Mouse (Mus musculus) liver, embryonic 14.5 days (tissue): ENCODE results near the gene Lrrc4b. TPM values are rescaled to one million over a fixed set of nuclear protein-coding genes. Genes with fewer than 3 reads are reported as not detected.

Experiments
- ATAC-seq: fragments of 200-750 bp; cut with Nextera tagmentation; 2 replicates; pipeline ENCODE4 v1.8.0; 2017; ENCODE audit warnings: moderate number of reproducible peaks, mild to moderate bottlenecking, moderate library complexity; ENCODE audit not compliant: insufficient read depth
- DNase-seq, 3 experiments: peaks; one replicate each; pipeline ENCODE4 v3.0.0-alpha.2; 2012 to 2013; ENCODE audit warnings: low read depth in 3 of 3, low spot score in 3 of 3
- H3K27ac ChIP-seq: fragments of 300-500 bp; sonication (generic); 2 replicates; pipeline ENCODE4 v1.5.1; 2014; ENCODE audit warnings: moderate library complexity, mild to moderate bottlenecking, control low read depth, inconsistent platforms
- H3K27me3 ChIP-seq: fragments of 300-500 bp; sonication (generic); 2 replicates; pipeline ENCODE4 v1.6.1; 2014; ENCODE audit warnings: mild to moderate bottlenecking, low read length, moderate library complexity; ENCODE audit not compliant: control insufficient read depth, insufficient read depth
- H3K36me3 ChIP-seq: fragments of 300-500 bp; sonication (generic); replicated peaks from 2 replicates; pipeline ENCODE4 v1.6.1; 2014; ENCODE audit warnings: low read depth; ENCODE audit not compliant: control insufficient read depth, insufficient read depth
- H3K4me1 ChIP-seq, 2 experiments: fragments of 200-500 bp in 1 of 2; fragments of 300-500 bp in 1 of 2; sonication (generic) in 1 of 2; replicated peaks; 2 replicates each; pipeline ENCODE4 v1.6.1; 2012 to 2014; ENCODE audit warnings: antibody characterized with exemption in 1 of 2, inconsistent platforms in 1 of 2, low read length in 1 of 2; ENCODE audit not compliant: control insufficient read depth in 2 of 2, insufficient read depth in 2 of 2
- H3K4me2 ChIP-seq: fragments of 300-500 bp; sonication (generic); 2 replicates; pipeline ENCODE4 v1.6.1; 2014; ENCODE audit warnings: low read depth, mild to moderate bottlenecking, control low read depth, moderate library complexity
- H3K4me3 ChIP-seq, 2 experiments: fragments of 200-500 bp in 1 of 2; fragments of 300-500 bp in 1 of 2; sonication (generic) in 1 of 2; 2 replicates each; pipeline ENCODE4 v1.5.1; 2012 to 2014; ENCODE audit warnings: low read depth in 2 of 2, low read length in 2 of 2, mild to moderate bottlenecking in 2 of 2, control low read depth in 1 of 2, inconsistent platforms in 1 of 2, moderate library complexity in 1 of 2; ENCODE audit not compliant: insufficient read depth in 1 of 2
- H3K9ac ChIP-seq: fragments of 300-500 bp; sonication (generic); replicated peaks from 2 replicates; pipeline ENCODE4 v1.6.1; 2014; ENCODE audit warnings: mild to moderate bottlenecking, control low read depth, moderate library complexity
- H3K9me3 ChIP-seq: fragments of 300-500 bp; sonication (generic); 2 replicates; pipeline ENCODE4 v1.6.1; 2016; ENCODE audit warnings: low read length, mixed read lengths; ENCODE audit not compliant: control insufficient read depth
- CTCF ChIP-seq: IDR thresholded peaks from 2 replicates; pipeline ENCODE4 v1.5.1; 2016; ENCODE audit warnings: antibody characterized with exemption, low read depth, control low read depth
- EP300 ChIP-seq: IDR thresholded peaks from 2 replicates; pipeline ENCODE4 v1.6.1; 2016; ENCODE audit warnings: antibody characterized with exemption, low read depth
- WGBS: fragments of 180-500 bp; shearing (Covaris S2); extraction: QIAGEN DNeasy Blood & Tissue Kit; methylation state at CpG from one replicate; pipeline ENCODE4 v1.1.7; 2014; ENCODE audit not compliant: insufficient replicate concordance; 5-methylcytosine and 5-hydroxymethylcytosine counted together
- polyA plus RNA-seq, 2 experiments: library from polyadenylated mRNA; depleted of rRNA in 1 of 2; stranded (reverse) in 1 of 2; unstranded in 1 of 2; fragments of >200 nt; fragmentation: Nextera tagmentation in 1 of 2; extraction: Ambion mirVana in 1 of 2; gene quantifications; 2 replicates each; pipeline versions ENCODE4 v1.2.1 to v1.2.3; 2012 to 2014

Gene Lrrc4b
- polyA plus RNA-seq, 2 experiments, result 0.02 TPM; not detected in 1

GRCm38 (mm10) chr7:44435796-44436195 is 7.0 kb downstream of the Lrrc4b start:
- Histone ChIP-seq H3K4me1 (peaks cover 8 to 14% of the 10 kb centered on the region in 2 experiments), H3K4me3 (no peak overlapping the region), H3K27ac (no peak overlapping the region), H3K36me3 (no peaks in the 10 kb centered on the region), H3K9me3 (no peaks in the 10 kb centered on the region), H3K4me2 (no peak overlapping the region), H3K9ac (no peak overlapping the region), H3K27me3 (peaks cover 32% of the 10 kb centered on the region)
- no peak for TF ChIP-seq EP300
- no peak for TF ChIP-seq CTCF
- whole genome bisulfite sequencing, result 49% methylated on average over 5 of the region's 5 CpGs
- no peak for ATAC-seq
- DNase-seq, result no peak

DNA sequence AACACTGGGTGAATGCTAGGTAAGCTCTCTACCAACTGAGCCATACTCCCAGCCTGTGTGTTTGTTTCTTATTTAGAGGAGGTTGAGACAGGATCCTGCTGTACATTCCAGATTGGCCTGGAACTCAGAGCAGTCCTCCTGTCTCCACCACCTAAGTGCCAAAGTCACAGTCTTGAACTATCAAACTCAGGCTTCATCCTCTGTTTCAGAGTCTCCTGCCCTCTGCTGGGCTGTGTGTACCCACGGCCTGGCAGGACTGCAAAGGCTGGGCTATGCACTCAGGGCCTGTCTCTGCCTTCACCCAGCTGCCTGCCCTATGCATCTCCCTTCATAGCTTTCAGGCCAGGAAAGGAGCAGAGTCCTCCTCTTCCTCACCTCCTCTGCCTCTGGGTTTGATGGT is 7.4 kb downstream of the Lrrc4b start:
- no peak for ATAC-seq
- no peak for DNase-seq
- Histone ChIP-seq H3K9ac (no peak overlapping the region), H3K27me3 (peaks cover 32% of the 10 kb centered on the region), H3K9me3 (no peaks in the 10 kb centered on the region), H3K4me2 (no peak overlapping the region), H3K4me3 (no peak overlapping the region), H3K36me3 (no peaks in the 10 kb centered on the region), H3K4me1 (peaks cover 8 to 14% of the 10 kb centered on the region in 2 experiments), H3K27ac (no peak overlapping the region)
- 5% methylated on average over 1 of the region's 1 CpGs for WGBS
- TF ChIP-seq CTCF (peak; percentile 52), EP300 (no peak)

GRCm38 (mm10) chr7:44437188-44437587 is 8.4 kb downstream of the Lrrc4b start:
- Histone ChIP-seq H3K4me3 (no peak overlapping the region), H3K36me3 (no peaks in the 10 kb centered on the region), H3K27me3 (peaks cover 32% of the 10 kb centered on the region), H3K9me3 (no peaks in the 10 kb centered on the region), H3K4me2 (no peak overlapping the region), H3K9ac (no peak overlapping the region), H3K27ac (no peak overlapping the region), H3K4me1 (peaks cover 8 to 14% of the 10 kb centered on the region in 2 experiments)
- TF ChIP-seq EP300 (no peak), CTCF (no peak)
- DNase-seq (no peak), ATAC-seq (no peak)
- 22% methylated on average over 1 of the region's 1 CpGs for WGBS

DNA sequence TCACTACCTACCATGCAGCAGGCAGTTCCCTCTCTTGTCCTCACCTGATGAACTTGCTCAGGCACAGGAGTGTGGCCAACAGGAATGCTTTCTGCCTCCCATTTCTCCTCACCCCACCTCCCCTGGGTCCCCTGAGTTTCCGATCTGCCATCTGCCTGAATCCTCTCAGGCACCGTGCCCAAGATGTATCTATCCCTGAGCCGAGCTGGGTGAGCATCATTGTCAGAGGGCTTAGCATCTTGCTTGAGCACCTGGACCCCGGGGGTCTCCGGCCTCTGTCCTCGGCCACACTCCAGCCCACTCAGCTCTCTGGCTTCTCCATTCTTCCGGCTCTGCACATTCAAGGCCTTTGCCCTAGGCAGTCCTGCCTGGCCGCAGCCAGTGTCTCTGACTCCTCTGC is 9.1 kb downstream of the Lrrc4b start:
- peaks cover 36% of the 10 kb centered on the region for H3K27me3 ChIP-seq
- DNase-seq (no peak), ATAC-seq (no peak)
- H3K27ac ChIP-seq, result no peak overlapping the region
- H3K4me1 ChIP-seq, result peaks cover 8 to 14% of the 10 kb centered on the region in 2 experiments
- H3K4me2 ChIP-seq, result no peak overlapping the region
- 55% methylated on average over 8 of the region's 8 CpGs for WGBS
- no peak overlapping the region for H3K9ac ChIP-seq
- TF ChIP-seq CTCF (no peak), EP300 (no peak)
- no peaks in the 10 kb centered on the region for H3K9me3 ChIP-seq
- no peak overlapping the region for H3K4me3 ChIP-seq
- no peaks in the 10 kb centered on the region for H3K36me3 ChIP-seq

DNA sequence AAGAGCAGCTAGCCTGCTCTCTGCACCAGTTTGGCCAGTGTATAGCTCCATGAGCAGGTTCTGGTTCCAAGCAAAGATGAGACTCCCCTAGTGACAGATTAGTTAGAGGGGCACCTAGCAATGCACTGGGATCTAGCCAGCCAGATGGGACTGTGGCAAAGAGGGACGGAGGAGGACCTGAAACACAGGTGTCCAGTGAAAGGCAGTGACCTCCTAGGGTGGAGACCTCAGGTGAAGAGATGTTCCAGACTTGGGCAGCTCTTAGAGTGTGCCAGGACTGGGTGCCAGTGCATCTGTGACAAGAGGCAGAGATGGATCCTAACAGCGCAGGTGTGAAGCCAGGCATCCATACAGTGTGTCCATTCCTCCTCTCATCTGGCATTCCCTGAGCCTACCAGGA is 10.9 kb downstream of the Lrrc4b start:
- Histone ChIP-seq H3K36me3 (no peaks in the 10 kb centered on the region), H3K4me2 (no peak overlapping the region), H3K27ac (no peak overlapping the region), H3K4me3 (no peak overlapping the region), H3K9ac (no peak overlapping the region), H3K4me1 (peaks cover 0 to 2% of the 10 kb centered on the region in 2 experiments; a peak in 3 of 4 replicates), H3K27me3 (peaks cover 54% of the 10 kb centered on the region), H3K9me3 (no peaks in the 10 kb centered on the region)
- ATAC-seq, result no peak
- 55% methylated on average over 2 of the region's 2 CpGs for WGBS
- no peak for DNase-seq
- TF ChIP-seq CTCF, result no peak
- TF ChIP-seq EP300, result no peak

DNA sequence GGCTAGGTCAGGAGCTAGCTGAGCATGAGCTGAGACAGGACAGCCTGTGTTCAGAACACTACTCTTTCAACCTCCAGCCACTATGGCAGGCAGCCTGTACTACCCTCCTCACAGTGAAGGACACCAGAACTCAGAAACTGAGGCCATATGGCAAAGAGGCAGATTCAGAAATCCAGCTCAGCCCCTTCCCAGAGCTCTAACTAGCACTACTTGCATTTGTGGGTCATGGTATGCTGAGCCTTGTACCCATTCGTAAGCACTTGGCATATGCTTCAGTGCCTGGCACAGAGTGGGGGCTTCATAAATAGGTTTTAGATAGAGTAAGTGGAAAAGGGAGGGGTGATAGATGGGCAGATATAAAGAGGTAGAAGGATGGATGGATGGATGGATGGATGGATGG is 11.7 kb downstream of the Lrrc4b start:
- no peaks in the 10 kb centered on the region for H3K36me3 ChIP-seq
- no peak overlapping the region for H3K9ac ChIP-seq
- 49% methylated on average over 1 of the region's 1 CpGs for WGBS
- H3K4me2 ChIP-seq, result no peak overlapping the region
- H3K4me1 ChIP-seq, result peaks cover 0 to 2% of the 10 kb centered on the region in 2 experiments; a peak in 3 of 4 replicates
- DNase-seq (no peak), ATAC-seq (no peak)
- peaks cover 62% of the 10 kb centered on the region for H3K27me3 ChIP-seq
- no peak for TF ChIP-seq EP300
- no peak for TF ChIP-seq CTCF
- no peak overlapping the region for H3K27ac ChIP-seq
- H3K4me3 ChIP-seq, result no peak overlapping the region
- no peaks in the 10 kb centered on the region for H3K9me3 ChIP-seq
